Mouse (Mus musculus) left cerebral cortex, adult 2 months (tissue): Measurements from ENCODE around the gene Palld. TPM values are rescaled to one million over a fixed set of nuclear protein-coding genes. Genes with fewer than 3 reads are reported as not detected.

Experiments used
- DNase-seq, 2 experiments: peaks; one replicate each; pipeline ENCODE4 v3.0.0; 2021 to 2022; ENCODE audit warnings: low spot score in 2 of 2, mixed read lengths in 1 of 2; ENCODE audit errors: extremely low spot score in 1 of 2
- H3K27ac ChIP-seq: fragments of 200-600 bp; 2 replicates; pipeline ENCODE4 v1.8.1; 2022
- H3K4me3 ChIP-seq: fragments of 200-600 bp; 2 replicates; pipeline ENCODE4 v1.8.1; 2022
- CTCF ChIP-seq: fragments of 200-600 bp; IDR thresholded peaks from 2 replicates; pipeline ENCODE4 v1.8.1; 2022; ENCODE audit warnings: antibody characterized with exemption, mild to moderate bottlenecking, moderate library complexity
- intact Hi-C: fragments of 180-260 bp; cut with DNase I; formaldehyde crosslinking; loops from one replicate; pipeline ENCODE4 v1.15.1; 2025
- total RNA-seq, 2 experiments: library from RNA; stranded (reverse); gene quantifications; 2 replicates each; pipeline ENCODE4 v1.2.3; 2021

Gene Palld
- total RNA-seq, 2 experiments from 2014 or later, result 4.1 to 4.9 TPM

DNA sequence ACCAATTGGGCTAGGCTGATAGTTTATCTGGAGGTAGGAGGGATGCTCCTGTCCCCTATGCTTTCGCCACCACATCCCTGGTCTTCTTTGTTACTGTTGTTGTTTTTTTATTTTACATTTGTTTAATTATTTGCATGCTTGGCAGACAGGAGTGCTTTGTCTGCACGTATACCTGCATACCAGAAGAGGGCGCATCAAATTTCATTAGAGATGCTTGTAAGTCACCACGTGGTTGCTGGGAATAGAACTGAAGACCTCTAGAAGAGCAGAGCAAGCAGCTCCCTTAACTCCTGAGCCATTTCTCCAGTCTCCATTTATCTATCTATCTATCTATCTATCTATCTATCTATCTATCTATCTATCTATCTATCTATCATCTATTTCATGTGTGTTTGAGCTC, 166.4 kb downstream of the Palld start:
- TF ChIP-seq CTCF, result peak; percentile 37
- Histone ChIP-seq H3K4me3 (no peak overlapping the region), H3K27ac (no peak overlapping the region)
- intact Hi-C loops, result no loop called here
- no peak for DNase-seq

DNA sequence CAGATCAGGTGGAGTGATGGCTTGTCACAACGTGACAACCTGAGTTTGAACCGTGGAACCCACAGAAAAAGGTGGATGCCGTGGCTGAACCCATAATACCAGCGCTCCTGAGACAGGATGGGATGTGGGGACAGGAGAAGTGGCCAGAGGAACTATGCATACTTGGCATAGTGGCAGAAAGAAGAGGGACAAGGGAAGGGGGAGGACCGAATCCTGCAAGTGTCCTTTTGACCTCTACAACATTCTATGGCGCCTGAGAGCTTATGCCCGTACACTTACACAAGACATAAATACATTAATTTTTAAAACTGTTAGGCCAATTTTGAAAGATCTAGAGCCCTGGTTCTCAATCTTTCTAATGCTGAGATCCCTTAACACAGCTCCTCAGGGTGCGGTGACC, 168.3 kb downstream of the Palld start:
- TF ChIP-seq CTCF, result no peak
- Histone ChIP-seq H3K27ac (no peak overlapping the region), H3K4me3 (no peak overlapping the region)
- intact Hi-C loops, result no loop called here
- DNase-seq, result no peak

DNA sequence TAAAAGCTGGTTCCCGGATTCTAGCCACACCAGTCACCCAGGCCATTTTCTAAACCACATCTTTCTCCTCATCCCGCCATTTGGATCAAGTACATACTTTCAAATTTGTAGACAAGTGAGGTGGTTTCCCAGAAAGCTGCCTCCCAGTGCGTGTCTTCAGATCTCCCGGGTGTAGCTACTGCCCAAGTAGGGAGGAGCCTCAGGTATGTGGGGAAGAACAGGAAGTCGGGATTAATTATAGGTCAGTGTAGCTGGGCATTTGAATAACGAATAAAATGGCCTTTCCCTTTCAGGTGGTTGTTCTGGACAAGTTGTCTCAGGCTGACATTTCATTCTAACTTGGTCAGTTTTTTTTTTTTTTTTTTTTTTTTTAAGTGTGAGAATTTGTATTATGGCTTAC, 170.3 kb downstream of the Palld start:
- no peak for TF ChIP-seq CTCF
- no peak overlapping the region for H3K27ac ChIP-seq
- H3K4me3 ChIP-seq, result no peak overlapping the region
- intact Hi-C loops, result no loop called here
- no peak for DNase-seq

DNA sequence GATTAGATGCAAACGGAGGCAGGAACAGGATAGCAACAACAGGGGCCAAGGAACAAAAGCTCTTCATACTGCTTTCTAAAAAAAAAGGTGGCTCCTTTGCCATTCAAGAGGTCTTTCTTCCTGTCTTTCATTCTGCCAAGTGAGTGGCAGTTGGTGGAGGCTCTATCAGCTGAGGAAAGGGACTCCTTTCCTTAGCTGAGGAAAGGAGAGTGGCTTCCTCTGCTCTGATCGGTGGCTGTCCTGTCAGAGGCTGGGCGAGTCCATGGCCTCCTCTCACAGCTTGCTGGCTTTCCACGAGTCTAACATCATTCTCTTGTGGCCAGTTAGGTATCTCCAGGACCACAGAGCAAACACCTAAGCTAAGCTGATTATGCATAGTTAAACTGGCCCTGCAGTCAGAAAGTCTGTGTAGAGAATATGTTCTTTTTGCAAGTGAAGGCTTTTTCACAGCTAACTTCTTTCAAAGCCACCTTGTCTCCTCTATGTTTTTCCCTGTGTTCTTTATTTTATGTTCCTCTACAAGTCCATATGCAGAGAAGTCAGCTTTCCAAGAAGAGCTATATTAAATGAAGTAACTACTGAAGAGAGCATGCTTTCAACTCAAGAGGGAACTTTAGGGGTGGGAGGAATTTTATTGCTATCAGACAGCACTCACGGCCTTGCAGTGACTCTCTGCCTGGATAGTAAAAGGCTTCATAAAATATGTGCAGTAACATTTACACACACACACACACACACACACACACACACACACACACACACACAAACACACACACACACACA, 171.0 kb downstream of the Palld start:
- Histone ChIP-seq H3K27ac (no peak overlapping the region), H3K4me3 (no peak overlapping the region)
- TF ChIP-seq CTCF, result no peak
- intact Hi-C loops, result no loop called here
- no peak for DNase-seq

DNA sequence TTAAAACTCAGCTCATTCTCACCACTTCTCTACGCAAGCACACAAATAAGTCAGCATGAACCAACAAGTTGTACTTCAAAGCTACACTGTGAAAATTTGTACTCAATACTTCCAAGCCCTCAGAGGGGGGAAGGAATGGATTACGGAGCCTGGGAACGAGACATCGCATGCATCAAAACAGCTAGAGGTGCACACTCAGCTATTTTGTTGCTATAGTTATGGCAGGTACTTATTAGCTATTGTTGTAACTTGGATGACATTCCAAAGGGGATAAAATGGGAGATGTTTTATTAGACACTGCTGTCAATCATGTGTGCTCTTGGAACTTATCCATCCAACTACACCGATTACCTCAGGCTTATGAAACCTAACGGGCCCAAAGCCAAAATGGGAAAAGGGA, 171.8 kb downstream of the Palld start:
- TF ChIP-seq CTCF, result no peak
- Histone ChIP-seq H3K27ac (no peak overlapping the region), H3K4me3 (no peak overlapping the region)
- DNase-seq, result no peak
- intact Hi-C loops, result no loop called here

DNA sequence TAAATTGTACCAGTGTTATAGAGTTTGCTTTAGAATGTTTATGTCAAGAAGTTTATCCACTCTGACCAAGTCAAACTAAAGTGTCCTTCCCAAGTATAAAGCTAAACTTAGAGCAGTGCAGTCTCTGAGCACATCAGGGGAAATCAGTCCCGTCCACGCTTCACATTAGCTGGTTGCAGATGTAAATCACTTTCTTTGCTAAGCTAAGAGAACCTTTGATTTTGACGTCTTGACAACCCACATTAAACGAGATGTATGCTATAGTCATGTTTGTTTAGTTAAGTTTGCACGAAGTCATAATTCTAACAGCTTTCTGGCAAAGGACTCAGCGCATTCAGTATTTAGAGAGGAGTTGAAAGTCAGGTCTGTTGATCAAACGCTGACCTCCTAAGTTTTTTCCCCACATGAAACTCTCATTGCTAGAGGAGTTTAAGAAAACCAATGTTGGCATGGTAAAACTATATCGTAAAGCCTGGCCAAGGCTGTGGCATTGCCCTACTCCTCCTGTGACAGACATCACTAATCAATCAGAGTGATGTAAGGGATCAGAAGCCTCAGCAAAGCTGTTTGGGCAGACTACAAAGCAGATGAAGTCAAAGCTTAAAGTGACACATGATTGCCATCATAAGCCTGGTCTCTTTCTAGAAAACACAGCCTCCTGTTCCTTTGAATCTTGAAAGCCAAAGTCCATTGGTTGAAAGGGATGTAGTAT, 177.0 kb downstream of the Palld start:
- TF ChIP-seq CTCF, result no peak
- no peak overlapping the region for H3K27ac ChIP-seq
- H3K4me3 ChIP-seq, result no peak overlapping the region
- intact Hi-C loops, result no loop called here
- no peak for DNase-seq

DNA sequence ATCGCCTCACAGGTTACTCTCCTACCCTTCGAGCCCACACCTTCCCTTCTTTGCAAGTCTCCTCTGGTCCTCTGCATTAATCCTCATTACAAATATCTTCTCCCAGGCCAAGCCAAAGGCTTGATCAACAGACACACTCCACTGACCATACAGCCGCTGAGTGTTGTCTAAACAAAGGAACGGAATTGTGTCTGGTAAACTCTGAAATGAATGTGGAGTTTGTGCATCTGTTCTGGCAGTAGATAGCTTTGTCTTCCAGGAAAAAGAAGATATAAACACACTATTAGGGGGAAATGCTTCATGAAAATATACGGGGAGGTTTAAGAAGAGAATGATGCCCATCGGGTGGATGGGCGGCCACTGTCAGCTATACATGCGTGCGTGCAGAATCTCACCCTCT, 180.3 kb downstream of the Palld start:
- DNase-seq, result no peak
- Histone ChIP-seq H3K4me3 (no peak overlapping the region), H3K27ac (no peak overlapping the region)
- intact Hi-C loops, result no loop called here
- no peak for TF ChIP-seq CTCF

DNA sequence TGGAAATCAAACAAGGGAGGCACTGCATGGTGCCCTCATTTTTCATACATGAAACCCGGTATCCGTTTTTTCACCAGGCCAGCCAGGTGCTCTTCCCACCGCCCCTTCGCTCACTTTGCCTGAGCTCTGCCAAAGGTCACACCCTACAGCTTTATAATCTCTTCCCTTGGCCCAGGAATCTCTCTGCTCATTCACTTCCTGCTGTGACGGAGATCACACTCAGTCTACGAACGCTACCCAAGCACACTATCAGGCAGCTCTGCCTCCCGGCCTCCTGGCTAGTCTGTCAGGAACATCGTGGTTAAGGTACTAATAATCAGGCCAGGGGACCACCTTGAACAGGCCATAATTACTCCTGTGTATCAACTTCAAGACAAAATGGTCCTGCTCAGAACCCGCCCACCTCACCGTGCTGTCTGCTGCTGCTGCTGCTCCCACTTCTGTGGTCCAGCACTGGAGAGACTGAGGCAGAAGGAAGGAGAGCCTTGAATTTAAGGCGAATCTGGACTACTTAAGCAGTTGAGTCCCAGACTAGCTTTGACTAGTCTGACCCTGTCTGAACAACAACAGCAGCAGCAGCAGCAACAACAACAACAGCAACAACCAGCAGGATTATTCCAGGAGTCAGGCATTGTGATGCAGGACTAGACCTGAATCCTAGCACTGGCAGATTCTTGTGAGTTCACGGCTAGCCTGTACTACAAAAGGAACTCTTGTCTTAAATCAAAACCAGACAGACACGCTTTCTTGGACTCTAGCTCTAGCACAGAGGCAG, 187.0 kb downstream of the Palld start:
- TF ChIP-seq CTCF, result no peak
- no peak overlapping the region for H3K27ac ChIP-seq

DNA sequence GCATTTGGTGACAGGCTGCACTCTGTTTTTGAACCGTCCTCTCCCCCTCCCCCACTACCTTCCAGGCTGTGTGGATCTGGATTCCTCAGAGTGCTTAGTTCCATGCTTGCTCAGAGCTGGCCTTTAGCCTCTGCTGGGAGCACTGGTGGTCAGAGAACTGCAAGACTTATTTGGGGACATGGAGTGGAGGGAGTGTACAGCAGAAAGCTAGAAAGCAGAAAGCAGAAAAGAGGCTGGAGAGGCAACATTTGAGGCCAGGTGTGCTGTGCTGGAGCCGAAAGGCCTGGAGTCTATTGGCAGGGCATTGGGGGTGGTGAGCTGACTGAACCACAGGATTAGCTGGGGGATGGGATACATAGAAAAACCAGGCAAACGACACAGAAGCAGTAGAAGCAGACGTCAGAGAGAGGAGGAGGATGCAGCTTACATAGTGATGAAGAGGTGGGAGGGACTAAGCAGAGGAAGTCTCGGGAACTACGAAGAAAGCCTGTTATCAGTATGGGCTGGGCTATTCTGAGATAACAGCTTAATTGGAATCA, 188.1 kb downstream of the Palld start:
- intact Hi-C loops, result no loop called here
- Histone ChIP-seq H3K27ac (no peak overlapping the region), H3K4me3 (no peak overlapping the region)
- TF ChIP-seq CTCF, result no peak
- DNase-seq, result no peak

More for the DNA sequence above, 187.0 kb downstream of the Palld start:
- intact Hi-C loops, result no loop called here
- no peak for DNase-seq
- H3K4me3 ChIP-seq, result no peak overlapping the region

DNA sequence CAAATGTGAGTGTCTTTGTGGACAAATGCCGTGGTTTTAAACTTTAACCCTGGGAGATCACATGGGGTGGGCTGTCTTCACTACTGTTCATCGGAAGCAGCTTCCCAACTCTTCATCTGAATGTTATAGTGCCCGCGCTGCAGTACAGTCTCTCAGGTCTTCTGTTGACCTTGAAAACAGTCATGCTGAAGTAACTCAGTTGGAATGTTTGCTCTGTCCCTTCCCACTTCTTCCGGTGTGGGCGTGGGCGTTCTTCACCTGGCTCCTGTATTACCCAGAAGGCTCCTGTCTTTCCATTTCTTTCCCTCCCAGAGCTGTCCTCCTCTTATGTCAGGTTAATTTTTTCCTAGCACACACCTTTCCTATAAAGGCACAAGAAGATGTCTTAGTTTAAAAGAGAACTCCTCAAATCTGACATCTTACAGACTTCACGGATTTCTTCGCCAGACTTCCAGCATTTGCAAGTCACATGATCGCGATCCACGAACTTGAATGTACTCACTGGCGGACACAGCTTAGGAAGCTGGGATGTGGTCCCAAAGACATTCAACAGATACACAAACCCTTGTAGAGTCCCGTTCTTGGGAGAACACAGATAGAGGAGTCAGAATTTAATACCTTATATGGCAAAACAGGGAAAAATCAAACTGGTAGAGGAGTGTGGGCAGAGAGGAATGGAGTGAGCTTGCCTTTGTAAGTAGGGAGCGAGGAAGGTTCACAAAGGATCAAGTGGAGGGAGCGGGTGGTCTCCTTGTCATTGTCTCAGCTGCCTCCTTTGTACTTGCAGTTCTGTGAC, 189.1 kb downstream of the Palld start:
- intact Hi-C loops, result no loop called here
- Histone ChIP-seq H3K4me3 (no peak overlapping the region), H3K27ac (no peak overlapping the region)
- no peak for TF ChIP-seq CTCF
- DNase-seq, result no peak

DNA sequence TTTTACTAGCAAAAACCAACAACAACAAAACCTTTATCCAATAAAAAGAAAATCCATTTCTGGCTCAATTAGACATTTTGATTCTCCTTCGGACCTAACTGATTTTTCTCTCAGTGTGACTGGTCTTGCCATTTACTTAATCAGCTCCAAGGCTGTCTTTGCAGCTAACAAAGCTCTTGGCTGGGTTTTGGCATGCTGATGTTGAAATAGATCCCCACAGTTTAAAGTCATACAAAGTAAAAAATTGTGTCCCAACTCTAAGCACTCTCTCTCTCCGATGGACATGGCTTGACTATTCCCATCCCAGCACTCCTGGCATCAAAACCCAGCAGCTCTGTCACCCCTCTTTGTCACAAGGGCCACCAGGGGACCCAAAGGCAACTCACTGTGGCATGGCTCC, 190.1 kb downstream of the Palld start:
- Histone ChIP-seq H3K27ac (no peak overlapping the region), H3K4me3 (no peak overlapping the region)
- no peak for DNase-seq
- TF ChIP-seq CTCF, result no peak
- intact Hi-C loops, result no loop called here
